Mouse (Mus musculus): ENCODE results near the gene Kat2b. TPM values are rescaled to one million over a fixed set of nuclear protein-coding genes. Genes with fewer than 3 reads are reported as not detected.

Gene Kat2b
- polyA plus RNA-seq, 1 experiment from 2014 or later, result 5.2 TPM

DNA sequence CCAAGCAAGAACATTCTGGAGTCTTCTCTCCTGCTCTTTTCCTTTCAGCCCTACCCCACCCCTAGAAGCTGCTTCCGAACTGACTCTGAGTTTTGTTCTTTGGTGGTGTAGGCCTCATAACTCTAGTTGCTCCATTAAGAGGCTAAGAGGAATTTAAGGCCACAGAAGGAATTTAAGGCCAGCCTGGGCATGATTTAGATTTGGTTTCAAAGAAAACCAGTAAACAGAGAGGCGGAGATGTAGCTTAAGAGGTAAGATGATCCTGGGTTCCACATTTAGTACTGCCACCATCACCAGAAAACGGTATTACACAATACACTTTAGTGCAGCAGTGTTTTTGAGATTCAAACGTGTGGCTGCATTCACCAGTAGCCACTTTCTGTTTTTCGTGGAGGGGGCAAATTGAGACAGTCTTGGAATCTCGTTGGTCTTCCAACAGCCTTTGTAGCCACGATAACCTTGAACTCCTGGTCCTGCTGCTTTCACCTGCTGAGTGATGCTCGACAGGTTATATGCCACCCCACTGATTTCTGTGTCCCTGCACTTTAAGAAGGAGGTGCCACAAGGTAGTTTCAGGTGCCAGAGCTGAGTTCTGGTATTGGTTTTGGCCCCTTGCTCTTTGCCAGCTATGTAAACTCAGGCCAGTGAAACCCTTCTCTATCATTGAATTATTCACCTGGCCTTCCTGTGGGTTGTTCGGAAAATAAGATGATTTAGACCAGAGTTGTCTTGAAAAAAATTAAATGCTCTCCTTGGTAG is 21.6 kb downstream of the Kat2b start:
- no peaks in the 10 kb centered on the region for H3K9me3 ChIP-seq (ENCODE audit: low read depth, low read length)
- TF ChIP-seq CTCF (IDR thresholded peaks at IDR 0.05; ENCODE audit: low read depth), result no peak
- 79% methylated on average over 9 of the region's 9 CpGs for WGBS
- DNase-seq (no peak), ATAC-seq (ENCODE audit: insufficient read depth) (no peak)
- no peak overlapping the region for H3K4me3 ChIP-seq (ENCODE audit: low read depth, low read length)
- H3K4me1 ChIP-seq (ENCODE audit: insufficient read depth), result peaks cover 6% of the 10 kb centered on the region; the same call in 1 of the 2 replicates
- no peaks in the 10 kb centered on the region for H3K27me3 ChIP-seq (ENCODE audit: insufficient read depth, low read length)
- no peak overlapping the region for H3K4me2 ChIP-seq
- no peaks in the 10 kb centered on the region for H3K36me3 ChIP-seq (ENCODE audit: insufficient read depth)
- H3K9ac ChIP-seq, result no peak overlapping the region
- H3K27ac ChIP-seq (ENCODE audit: low read depth), result no peak overlapping the region

DNA sequence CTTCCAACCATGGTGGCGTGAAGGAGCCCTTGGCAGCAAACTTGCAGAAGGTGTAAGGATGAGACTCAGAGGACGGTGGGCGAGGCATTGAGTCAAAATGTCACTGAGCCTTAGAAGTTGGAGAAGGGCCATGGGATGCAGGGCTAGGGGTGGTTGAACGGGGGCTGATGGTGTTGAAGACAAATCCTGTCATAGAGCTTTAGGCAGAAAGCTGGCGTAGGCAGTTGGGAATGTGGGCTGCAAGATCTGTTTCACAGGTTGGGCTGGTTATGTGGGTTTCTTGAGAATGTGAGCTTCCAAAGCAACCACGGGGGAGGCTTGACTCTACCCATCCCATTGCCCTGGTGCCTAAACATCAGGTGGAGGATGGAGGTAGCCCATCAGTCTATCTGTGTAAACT is 23.4 kb downstream of the Kat2b start:
- WGBS, result 75% methylated on average over 6 of the region's 6 CpGs
- Histone ChIP-seq H3K9ac (no peak overlapping the region), H3K4me1 (ENCODE audit: insufficient read depth) (peaks cover 6% of the 10 kb centered on the region; the same call in 1 of the 2 replicates), H3K36me3 (ENCODE audit: insufficient read depth) (no peaks in the 10 kb centered on the region), H3K27me3 (ENCODE audit: insufficient read depth, low read length) (no peaks in the 10 kb centered on the region), H3K4me3 (ENCODE audit: low read depth, low read length) (no peak overlapping the region), H3K4me2 (no peak overlapping the region), H3K27ac (ENCODE audit: low read depth) (no peak overlapping the region), H3K9me3 (ENCODE audit: low read depth, low read length) (no peaks in the 10 kb centered on the region)
- no peak for DNase-seq
- TF ChIP-seq CTCF (IDR thresholded peaks at IDR 0.05; ENCODE audit: low read depth), result no peak
- no peak for ATAC-seq (ENCODE audit: insufficient read depth)

DNA sequence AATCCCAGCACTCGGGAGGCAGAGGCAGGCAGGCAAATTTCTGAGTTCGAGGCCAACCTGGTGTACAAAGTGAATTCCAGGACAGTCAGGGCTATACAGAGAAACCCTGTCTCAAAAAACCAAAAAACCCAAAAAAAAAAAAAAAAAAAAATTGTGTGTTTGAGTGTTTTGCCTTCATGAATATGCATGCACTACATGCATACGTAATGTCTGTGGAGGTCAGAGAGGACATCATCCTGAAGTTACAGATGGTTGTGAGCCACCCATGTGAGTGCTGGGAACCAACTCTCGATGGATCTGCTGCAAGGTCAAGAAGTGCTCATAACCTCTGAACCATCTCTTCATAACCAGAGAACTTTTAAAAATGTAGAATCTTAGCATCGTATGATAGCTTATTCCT is 25.2 kb downstream of the Kat2b start:
- WGBS, result 82% methylated on average over 5 of the region's 5 CpGs
- Histone ChIP-seq H3K27me3 (ENCODE audit: insufficient read depth, low read length) (no peaks in the 10 kb centered on the region), H3K27ac (ENCODE audit: low read depth) (no peak overlapping the region), H3K4me1 (ENCODE audit: insufficient read depth) (peaks cover 10% of the 10 kb centered on the region), H3K9me3 (ENCODE audit: low read depth, low read length) (no peaks in the 10 kb centered on the region), H3K4me2 (no peak overlapping the region), H3K36me3 (ENCODE audit: insufficient read depth) (no peaks in the 10 kb centered on the region), H3K9ac (no peak overlapping the region), H3K4me3 (ENCODE audit: low read depth, low read length) (no peak overlapping the region)
- DNase-seq, result no peak
- no peak for ATAC-seq (ENCODE audit: insufficient read depth)
- no peak for TF ChIP-seq CTCF (IDR thresholded peaks at IDR 0.05; ENCODE audit: low read depth)

DNA sequence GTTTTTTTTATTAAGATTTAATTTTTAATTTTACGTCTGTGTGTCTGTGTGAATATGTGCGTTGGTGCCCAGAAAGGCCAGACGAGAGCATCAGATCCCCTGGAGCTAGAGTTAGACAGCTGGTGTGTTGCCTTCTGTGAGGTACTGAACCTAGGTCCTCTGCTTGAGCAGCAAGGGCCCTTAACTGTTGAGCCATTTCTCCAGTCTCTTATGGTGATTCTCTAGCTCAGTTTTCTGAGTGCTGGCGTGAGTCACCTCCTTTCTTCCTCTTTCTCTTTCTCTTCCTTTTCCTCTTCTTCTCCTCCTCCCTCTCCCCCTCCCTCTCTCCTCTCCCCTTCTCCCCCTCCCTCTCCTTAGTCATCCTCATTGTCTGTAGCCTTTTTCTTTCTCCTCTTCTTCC is 27.9 kb downstream of the Kat2b start:
- DNase-seq, result no peak
- no peak for TF ChIP-seq CTCF (IDR thresholded peaks at IDR 0.05; ENCODE audit: low read depth)
- H3K27ac ChIP-seq (ENCODE audit: low read depth), result no peak overlapping the region; the same call in 1 of the 2 replicates

DNA sequence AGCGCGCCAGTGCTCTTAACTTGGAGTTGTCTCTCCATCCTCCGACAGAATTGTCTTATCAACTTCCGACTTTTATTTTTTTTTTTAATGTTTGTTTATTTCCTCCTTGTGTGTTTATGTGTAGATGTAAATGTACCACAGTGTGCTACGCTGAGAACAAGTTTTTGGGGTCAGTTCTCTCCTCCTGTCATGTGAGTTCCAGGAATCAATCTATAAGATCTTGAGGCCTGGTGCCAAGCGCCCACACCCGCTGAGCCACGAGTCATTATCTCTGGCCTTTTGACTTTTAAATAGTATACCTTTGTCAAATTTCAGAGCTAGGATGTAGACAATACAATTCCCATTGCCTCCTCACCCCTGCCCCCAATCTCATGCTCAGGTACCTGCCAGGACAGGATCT is 28.9 kb downstream of the Kat2b start:
- Histone ChIP-seq H3K4me1 (ENCODE audit: insufficient read depth) (peaks cover 6% of the 10 kb centered on the region; the same call in 1 of the 2 replicates), H3K9ac (no peak overlapping the region), H3K27ac (ENCODE audit: low read depth) (no peak overlapping the region), H3K36me3 (ENCODE audit: insufficient read depth) (no peaks in the 10 kb centered on the region), H3K27me3 (ENCODE audit: insufficient read depth, low read length) (no peaks in the 10 kb centered on the region), H3K9me3 (ENCODE audit: low read depth, low read length) (no peaks in the 10 kb centered on the region), H3K4me2 (no peak overlapping the region), H3K4me3 (ENCODE audit: low read depth, low read length) (no peak overlapping the region)
- DNase-seq (no peak), ATAC-seq (ENCODE audit: insufficient read depth) (no peak)
- no peak for TF ChIP-seq CTCF (IDR thresholded peaks at IDR 0.05; ENCODE audit: low read depth)
- WGBS, result 68% methylated on average over 8 of the region's 8 CpGs

More for the DNA sequence above, 27.9 kb downstream of the Kat2b start:
- Histone ChIP-seq H3K27me3 (ENCODE audit: insufficient read depth, low read length) (no peaks in the 10 kb centered on the region), H3K4me3 (ENCODE audit: low read depth, low read length) (no peak overlapping the region), H3K9me3 (ENCODE audit: low read depth, low read length) (no peaks in the 10 kb centered on the region), H3K9ac (no peak overlapping the region), H3K4me1 (ENCODE audit: insufficient read depth) (peaks cover 6% of the 10 kb centered on the region; the same call in 1 of the 2 replicates), H3K4me2 (no peak overlapping the region), H3K36me3 (ENCODE audit: insufficient read depth) (no peaks in the 10 kb centered on the region)
- ATAC-seq (ENCODE audit: insufficient read depth), result no peak
- WGBS, result 87% methylated on average over 4 of the region's 4 CpGs

DNA sequence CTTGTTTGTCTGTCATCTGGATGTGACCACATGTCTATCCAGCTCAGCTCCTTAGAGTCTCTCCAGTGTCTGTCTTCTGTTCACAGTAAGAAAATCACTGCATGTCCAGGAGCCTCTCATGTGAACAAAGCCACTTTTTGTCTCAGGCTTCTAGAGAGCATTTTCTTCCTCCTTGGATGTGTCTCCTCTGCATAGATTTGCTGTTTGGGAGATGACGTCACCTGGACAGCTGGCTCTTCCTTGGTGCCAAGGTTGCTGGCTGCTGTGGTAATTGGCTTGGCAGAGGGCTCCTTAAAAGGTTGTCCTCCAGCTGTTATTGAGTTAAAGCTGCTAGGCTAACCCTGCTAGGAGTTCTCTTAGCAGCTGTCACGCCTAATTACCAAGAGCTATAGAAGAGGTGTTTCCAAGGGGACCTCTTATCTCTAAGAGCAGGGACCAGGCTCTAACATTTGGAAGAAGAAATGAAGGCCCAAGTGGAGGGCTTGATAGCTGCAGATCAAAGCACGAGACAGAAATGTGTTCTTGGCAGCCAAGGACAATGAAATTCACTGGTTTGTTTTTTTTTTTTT is 29.7 kb downstream of the Kat2b start:
- no peaks in the 10 kb centered on the region for H3K9me3 ChIP-seq (ENCODE audit: low read depth, low read length)
- peaks cover 6% of the 10 kb centered on the region; the same call in 1 of the 2 replicates for H3K4me1 ChIP-seq (ENCODE audit: insufficient read depth)
- H3K4me2 ChIP-seq, result no peak overlapping the region
- H3K36me3 ChIP-seq (ENCODE audit: insufficient read depth), result no peaks in the 10 kb centered on the region
- no peak overlapping the region for H3K4me3 ChIP-seq (ENCODE audit: low read depth, low read length)
- TF ChIP-seq CTCF (IDR thresholded peaks at IDR 0.05; ENCODE audit: low read depth), result no peak
- no peaks in the 10 kb centered on the region for H3K27me3 ChIP-seq (ENCODE audit: insufficient read depth, low read length)
- WGBS, result 32% methylated on average over 3 of the region's 3 CpGs
- H3K27ac ChIP-seq (ENCODE audit: low read depth), result peak overlapping the region; percentile 33; the same call in 1 of the 2 replicates
- no peak overlapping the region for H3K9ac ChIP-seq
- DNase-seq (peak; percentile 61), ATAC-seq (ENCODE audit: insufficient read depth) (peak; percentile 67)
